Mouse (Mus musculus) spleen, embryonic (tissue): ENCODE measurements around the gene Pappa2.

Experiments used
- CTCF ChIA-PET: fragments of 350-600 bp; sonication (Branson Sonifier 250); formaldehyde crosslinking; loops from one replicate; lab custom pipeline; 2022; lab: Charles Lee

Pappa2 gene

GRCm38 (mm10) chr1:158980390-158980789 lies at the start of gene Pappa2:
Pappa2 (minus strand) TSS chr1:158980490.
- CTCF ChIA-PET: no interaction called here

- CTCF ChIA-PET: no interaction called here
Measured at GRCm38 (mm10) chr1:159029106-159029505, 48.8 kb upstream of the Pappa2 start.

GRCm38 (mm10) chr1:159014940-159015660 lies 34.8 kb upstream of the Pappa2 start:
- CTCF ChIA-PET: no interaction called here

- CTCF ChIA-PET: no interaction called here
Measured at GRCm38 (mm10) chr1:158987042-158987441, 6.8 kb upstream of the Pappa2 start.

GRCm38 (mm10) chr1:158962340-158962739 lies 17.9 kb downstream of the Pappa2 start:
- CTCF ChIA-PET: no interaction called here

GRCm38 (mm10) chr1:158960984-158961383 lies 19.3 kb downstream of the Pappa2 start:
- CTCF ChIA-PET: no interaction called here

GRCm38 (mm10) chr1:158960549-158960948 lies 19.7 kb downstream of the Pappa2 start:
- CTCF ChIA-PET: no interaction called here

GRCm38 (mm10) chr1:158956361-158956760 lies 23.9 kb downstream of the Pappa2 start:
- CTCF ChIA-PET: no interaction called here

- CTCF ChIA-PET: no interaction called here
Measured at GRCm38 (mm10) chr1:158954785-158955184, 25.5 kb downstream of the Pappa2 start.

- CTCF ChIA-PET: no interaction called here
Measured at GRCm38 (mm10) chr1:158953479-158954207, 26.6 kb downstream of the Pappa2 start.

GRCm38 (mm10) chr1:158949041-158949440 lies 31.2 kb downstream of the Pappa2 start:
- CTCF ChIA-PET: no interaction called here

GRCm38 (mm10) chr1:158947981-158948735 lies 32.1 kb downstream of the Pappa2 start:
- CTCF ChIA-PET: no interaction called here

GRCm38 (mm10) chr1:158944936-158945335 lies 35.4 kb downstream of the Pappa2 start:
- CTCF ChIA-PET: no interaction called here

- CTCF ChIA-PET: no interaction called here
Measured at GRCm38 (mm10) chr1:158942864-158943263, 37.4 kb downstream of the Pappa2 start.

- CTCF ChIA-PET: no interaction called here
Measured at GRCm38 (mm10) chr1:158940966-158941365, 39.3 kb downstream of the Pappa2 start.

GRCm38 (mm10) chr1:158934447-158934846 lies 45.8 kb downstream of the Pappa2 start:
- CTCF ChIA-PET: no interaction called here

GRCm38 (mm10) chr1:158931202-158931827 lies 49.0 kb downstream of the Pappa2 start:
- CTCF ChIA-PET: no interaction called here

- CTCF ChIA-PET: no interaction called here
Measured at GRCm38 (mm10) chr1:158929369-158929768, 50.9 kb downstream of the Pappa2 start.

- CTCF ChIA-PET: no interaction called here
Measured at GRCm38 (mm10) chr1:158920451-158920850, 59.8 kb downstream of the Pappa2 start.

- CTCF ChIA-PET: no interaction called here
Measured at GRCm38 (mm10) chr1:158918890-158919289, 61.4 kb downstream of the Pappa2 start.

- CTCF ChIA-PET: no interaction called here
Measured at GRCm38 (mm10) chr1:158917067-158917466, 63.2 kb downstream of the Pappa2 start.

- CTCF ChIA-PET: no interaction called here
Measured at GRCm38 (mm10) chr1:158915592-158915991, 64.7 kb downstream of the Pappa2 start.
